ENCODE assay signal across 22 mouse cellular contexts in genomic region chr6:121521030-121521429, GRCm38 (mm10). TPM values are rescaled to one million over a fixed set of nuclear protein-coding genes. Genes with fewer than 3 reads are reported as not detected.
DNase-seq lines count a peak whose midpoint lies in the region; TF ChIP-seq lines count a peak whose summit lies in the region.
"Had no signal": no experiment of that assay in that cellular context is flagged by ENCODE, and none has a peak within 500 bp of the region (broad histone marks: within the 10 kb centered on the region; RNA-seq: fewer than 3 reads in every experiment).

No protein-coding gene starts in this region.

- peak; percentile 45 for TF ChIP-seq CTCF in left cerebral cortex, adult 2 months (IDR thresholded peaks at IDR 0.05)

- no peaks in the 10 kb centered on the region for H3K36me3 ChIP-seq in heart, embryonic 10.5 days
- H3K36me3 ChIP-seq: embryonic facial prominence, embryonic 13.5 days; forebrain, embryonic 15.5 days; hindbrain, embryonic 13.5 days; intestine, embryonic 15.5 days had no signal

- H3K4me1 ChIP-seq in heart, embryonic 10.5 days = peaks cover 8% of the 10 kb centered on the region; the same call in 1 of the 2 replicates
- H3K4me1 ChIP-seq: embryonic facial prominence, embryonic 13.5 days; forebrain, embryonic 15.5 days; intestine, embryonic 15.5 days had no signal

- WGBS in heart, embryonic 10.5 days = 76% methylated on average over 3 of the region's 3 CpGs

- peak; percentile 30 for DNase-seq in heart, embryonic 10.5 days (ENCODE audit: low spot score)
- no peak for DNase-seq in heart, adult 18-20 months
- DNase-seq in left cerebral cortex, adult 2 months (ENCODE audit: extremely low spot score in 1 of 2, low spot score in 2 of 2) = no peak
- DNase-seq in left cerebral cortex, adult 8-10 months (ENCODE audit: low spot score in 2 of 2) = no peak
- peak; percentile 22 for DNase-seq in testis, postnatal 10 days (ENCODE audit: low spot score)
- DNase-seq in testis, postnatal 14 days (ENCODE audit: low spot score) = no peak
- DNase-seq in yolk sac, embryonic 10.5 days (ENCODE audit: low spot score) = no peak
- DNase-seq: adrenal gland, adult 8-10 months; adrenal gland, postnatal 36 days; cerebellum, adult 11 months; cerebellum, adult 8-10 months; cerebellum, postnatal 14 days; gastrocnemius, adult 2 months; gastrocnemius, postnatal 25 days; heart, postnatal 10 days; heart, postnatal 4 days had no signal

- no peak overlapping the region for H3K27ac ChIP-seq in heart, embryonic 10.5 days
- H3K27ac ChIP-seq in left cerebral cortex, adult 2 months = no peak overlapping the region
- H3K27ac ChIP-seq: embryonic facial prominence, embryonic 13.5 days; forebrain, embryonic 15.5 days; gastrocnemius, adult 2 months; hindbrain, embryonic 13.5 days; intestine, embryonic 15.5 days had no signal

- no peaks in the 10 kb centered on the region for H3K9me3 ChIP-seq in heart, embryonic 10.5 days
- H3K9me3 ChIP-seq: embryonic facial prominence, embryonic 13.5 days; forebrain, embryonic 15.5 days; hindbrain, embryonic 13.5 days; intestine, embryonic 15.5 days had no signal

- H3K27me3 ChIP-seq in heart, embryonic 10.5 days (ENCODE audit: insufficient read depth, poor library complexity, severe bottlenecking) = 0 out of 2 replicates have a peak, but pooled peaks cover 4% of the 10 kb centered on the region
- H3K27me3 ChIP-seq: embryonic facial prominence, embryonic 13.5 days; forebrain, embryonic 15.5 days; intestine, embryonic 15.5 days had no signal

- intact Hi-C loops in left cerebral cortex, adult 2 months (cut with DNase I) = no loop called here

- no peak overlapping the region for H3K4me3 ChIP-seq in heart, embryonic 10.5 days
- no peak overlapping the region for H3K4me3 ChIP-seq in left cerebral cortex, adult 2 months
- H3K4me3 ChIP-seq: embryonic facial prominence, embryonic 13.5 days; forebrain, embryonic 15.5 days; gastrocnemius, adult 2 months; hindbrain, embryonic 13.5 days; intestine, embryonic 15.5 days had no signal

RNA-seq across cellular contexts. Expression of gene Iqsec3, which starts 47.6 kb away (rescaled TPM):
- polyA plus RNA-seq in heart, embryonic 10.5 days (2016; fragmentation: Nextera tagmentation; extraction: Ambion mirVana) = 0.03 TPM in 1 of 2 replicates, not detected in the other
- under 1 TPM; 0.41 to 0.62 TPM for total RNA-seq in heart, adult 18-20 months (2021)
- total RNA-seq in left cerebral cortex, adult 2 months (2021) = 100 to 1,000 TPM; 116 to 121 TPM
- total RNA-seq in left cerebral cortex, adult 8-10 months (2022) = 100 to 1,000 TPM; 105 to 124 (median 115) TPM
- total RNA-seq: granulocyte monocyte progenitor cell, adult 5-6 weeks had no signal
- polyA plus RNA-seq: heart, embryonic 14.5 days had no signal

Comparison
In these comparisons a context has a peak if more than half of its experiments do, and no peak if none do; other contexts are left out.
1. DNase-seq: peak in heart, embryonic 10.5 days (single experiment) and testis, postnatal 10 days (single experiment); none in heart, adult 18-20 months (0 of 2), left cerebral cortex, adult 2 months (0 of 2), left cerebral cortex, adult 8-10 months (0 of 2), testis, postnatal 14 days (single experiment) and yolk sac, embryonic 10.5 days (single experiment).
2. RNA of gene Iqsec3, which starts 47.6 kb away (total RNA-seq): 105 to 124 TPM in left cerebral cortex, adult 8-10 months and 116 to 121 TPM in left cerebral cortex, adult 2 months; 0.41 to 0.62 TPM in heart, adult 18-20 months; every median in the first group is over 10 times any median in the second.